Mouse (Mus musculus) frontal cortex, postnatal 14 days (tissue): ENCODE data around the gene Limd1.

Experiments
- DNase-seq, 2 experiments: peaks; one replicate each; pipeline ENCODE4 v3.0.0; 2022; ENCODE audit warnings: low spot score in 2 of 2

Limd1 gene

GRCm38 (mm10) chr9:123483598-123483997 is 5.1 kb downstream of the Limd1 start:
- no peak for DNase-seq

- no peak for DNase-seq
Measured at GRCm38 (mm10) chr9:123484830-123485229, 6.3 kb downstream of the Limd1 start.

- DNase-seq = no peak
Measured at GRCm38 (mm10) chr9:123485561-123485960, 7.1 kb downstream of the Limd1 start.

- DNase-seq = no peak
Measured at GRCm38 (mm10) chr9:123486635-123487034, 8.1 kb downstream of the Limd1 start.

GRCm38 (mm10) chr9:123489073-123489472 is 10.6 kb downstream of the Limd1 start:
- DNase-seq = no peak

- DNase-seq = no peak
Measured at GRCm38 (mm10) chr9:123489727-123490343, 11.3 kb downstream of the Limd1 start.

GRCm38 (mm10) chr9:123490930-123491329 is 12.4 kb downstream of the Limd1 start:
- DNase-seq = no peak

GRCm38 (mm10) chr9:123491917-123492585 is 13.5 kb downstream of the Limd1 start:
- DNase-seq = peak in 1 of 2 experiments; percentile 30

- DNase-seq = no peak
Measured at GRCm38 (mm10) chr9:123496665-123497064, 18.2 kb downstream of the Limd1 start.

- no peak for DNase-seq
Measured at GRCm38 (mm10) chr9:123497906-123498305, 19.4 kb downstream of the Limd1 start.

GRCm38 (mm10) chr9:123500480-123500879 is 22.0 kb downstream of the Limd1 start:
- no peak for DNase-seq

- peak; percentile 30 to 52 for DNase-seq
Measured at GRCm38 (mm10) chr9:123503171-123503834, 24.8 kb downstream of the Limd1 start.

GRCm38 (mm10) chr9:123504325-123504724 is 25.8 kb downstream of the Limd1 start:
- DNase-seq = peak in 1 of 2 experiments; percentile 26

- no peak for DNase-seq
Measured at GRCm38 (mm10) chr9:123505598-123505997, 27.1 kb downstream of the Limd1 start.

GRCm38 (mm10) chr9:123506270-123507146 is 28.0 kb downstream of the Limd1 start:
- DNase-seq = no peak

GRCm38 (mm10) chr9:123507380-123507779 is 28.9 kb downstream of the Limd1 start:
- DNase-seq = no peak

GRCm38 (mm10) chr9:123508986-123509385 is 30.5 kb downstream of the Limd1 start:
- DNase-seq = no peak

GRCm38 (mm10) chr9:123509638-123510604 is 31.4 kb downstream of the Limd1 start:
- DNase-seq = no peak

GRCm38 (mm10) chr9:123510926-123511325 is 32.4 kb downstream of the Limd1 start:
- DNase-seq = no peak

GRCm38 (mm10) chr9:123512482-123512881 is 34.0 kb downstream of the Limd1 start:
- no peak for DNase-seq

GRCm38 (mm10) chr9:123515087-123515486 is 36.6 kb downstream of the Limd1 start:
- DNase-seq = no peak
